Mouse (Mus musculus) layer of hippocampus, adult 18-20 months (tissue): Measurements from ENCODE around the gene Ddx19b. TPM values are rescaled to one million over a fixed set of nuclear protein-coding genes. Genes with fewer than 3 reads are reported as not detected.
A peak's percentile ranks its signal among the peaks of the same experiment; 100 is the strongest.
"Not testable (repeated sequence)": the region's sequence is repeated elsewhere in the genome, so short reads cannot be mapped to it uniquely, and the experiment has no call there.

Source experiments
- DNase-seq, 2 experiments: peaks; one replicate each; pipeline ENCODE4 v3.0.0; 2022; ENCODE audit warnings: low spot score in 2 of 2
- microRNA-seq, 2 experiments: library from miRNA; unstranded; fragments of <30 nt; microRNA quantifications; one replicate each; pipeline ENCODE4 v1.2.0; 2021
- total RNA-seq, 2 experiments: library from RNA; stranded (reverse); gene quantifications; 2 replicates each; pipeline ENCODE4 v1.2.3; 2021

Gene Ddx19b
- total RNA-seq, 2 experiments from 2014 or later = 15.6 to 17.7 TPM

DNA sequence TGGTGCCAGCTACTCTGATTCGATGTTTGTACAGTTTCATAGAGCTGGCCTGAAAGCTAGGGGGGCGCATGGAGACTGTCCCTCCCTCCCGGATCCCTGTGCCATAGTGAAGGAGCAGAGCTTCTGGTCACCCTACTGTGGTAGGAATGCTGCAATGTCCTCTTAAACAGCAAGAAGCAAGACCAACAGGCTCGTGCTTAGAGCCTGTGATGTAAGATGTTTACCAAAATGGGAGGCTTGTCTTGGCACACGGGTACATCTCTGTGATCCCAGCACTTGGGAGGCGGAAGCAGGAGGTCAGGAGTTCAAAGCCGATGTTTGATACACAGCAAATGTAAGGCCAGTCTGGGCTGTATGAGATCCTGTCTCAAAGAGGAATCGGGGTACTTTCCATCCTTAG lies 65.0 kb downstream of the Ddx19b start:
- DNase-seq = no peak

DNA sequence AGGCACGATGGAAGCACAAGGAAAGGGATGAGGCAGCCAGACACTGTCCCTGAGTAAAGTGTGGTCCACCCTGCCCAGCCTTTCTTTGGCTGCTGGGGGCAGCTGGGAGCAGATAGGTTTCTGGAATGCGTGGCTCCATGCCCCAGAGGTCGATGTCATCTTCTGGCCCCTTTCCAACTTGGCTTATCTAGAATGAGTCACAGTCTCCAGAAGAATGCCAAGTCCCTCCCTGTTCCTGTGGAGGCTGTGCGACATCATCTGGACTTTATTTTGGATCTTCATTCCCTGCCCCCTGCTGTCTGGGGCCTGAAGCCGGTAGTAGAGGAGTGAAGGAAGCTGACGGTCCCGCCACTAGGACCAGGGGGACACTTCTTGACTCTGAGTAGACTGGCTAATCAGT lies 66.0 kb downstream of the Ddx19b start:
- DNase-seq = peak; percentile 50 to 74

DNA sequence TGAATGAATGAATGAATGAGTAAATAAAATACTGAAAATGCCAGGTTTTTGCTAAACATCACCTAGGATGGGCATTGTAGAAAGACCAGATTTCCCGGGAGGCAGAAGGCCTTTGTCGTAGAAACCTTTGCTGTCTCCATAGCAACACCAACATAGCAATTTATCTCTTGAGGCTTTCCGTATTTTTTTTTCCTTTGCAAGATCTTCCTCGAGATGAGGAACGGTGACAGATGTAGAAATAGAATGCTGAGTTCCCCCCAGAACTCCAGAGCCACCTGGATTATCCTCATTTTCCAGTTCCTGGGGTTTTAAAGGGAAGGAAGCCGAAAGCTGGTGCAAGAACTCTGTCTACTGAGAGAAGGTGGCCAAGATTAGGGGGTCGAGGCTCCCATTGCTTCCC lies 66.9 kb downstream of the Ddx19b start:
- peak in 1 of 2 experiments; percentile 37 for DNase-seq

DNA sequence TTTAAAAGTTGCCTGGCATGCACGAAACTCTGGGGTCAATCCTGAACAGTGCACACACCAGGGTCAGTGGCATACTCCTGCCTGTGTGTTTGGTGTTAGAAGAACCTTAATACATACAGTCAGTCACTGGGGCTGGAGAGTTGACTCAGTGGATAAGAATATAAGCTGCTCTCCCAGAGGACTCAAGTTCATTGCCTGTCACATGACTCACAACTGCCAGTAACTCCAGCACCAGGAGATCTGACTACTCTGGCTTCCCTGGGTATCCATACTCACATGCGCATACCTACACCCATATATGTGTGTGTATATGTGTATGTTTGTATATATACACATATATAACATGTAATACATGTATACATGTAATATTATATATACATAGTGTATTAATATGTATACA lies 68.5 kb downstream of the Ddx19b start:
- no peak for DNase-seq

DNA sequence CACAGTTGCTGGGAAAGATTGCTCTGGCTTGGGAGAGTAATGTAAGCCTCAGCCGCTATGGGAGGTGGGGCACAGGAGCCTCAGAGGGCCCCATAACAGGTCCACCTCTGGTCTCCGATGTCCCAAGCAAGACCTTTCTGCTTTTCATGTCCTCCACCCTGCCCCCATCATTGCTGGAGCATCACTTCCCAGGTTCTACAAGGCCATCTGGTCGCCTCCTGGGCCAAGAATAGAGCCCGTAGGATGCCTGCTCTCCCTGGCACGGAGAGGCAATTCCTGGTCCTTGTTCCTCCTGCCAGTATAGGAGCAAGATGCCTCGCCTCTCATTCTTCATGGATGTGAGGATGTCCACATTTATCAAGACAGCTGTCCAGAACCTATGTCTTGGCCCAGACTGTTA lies 71.6 kb downstream of the Ddx19b start:
- DNase-seq = no peak

DNA sequence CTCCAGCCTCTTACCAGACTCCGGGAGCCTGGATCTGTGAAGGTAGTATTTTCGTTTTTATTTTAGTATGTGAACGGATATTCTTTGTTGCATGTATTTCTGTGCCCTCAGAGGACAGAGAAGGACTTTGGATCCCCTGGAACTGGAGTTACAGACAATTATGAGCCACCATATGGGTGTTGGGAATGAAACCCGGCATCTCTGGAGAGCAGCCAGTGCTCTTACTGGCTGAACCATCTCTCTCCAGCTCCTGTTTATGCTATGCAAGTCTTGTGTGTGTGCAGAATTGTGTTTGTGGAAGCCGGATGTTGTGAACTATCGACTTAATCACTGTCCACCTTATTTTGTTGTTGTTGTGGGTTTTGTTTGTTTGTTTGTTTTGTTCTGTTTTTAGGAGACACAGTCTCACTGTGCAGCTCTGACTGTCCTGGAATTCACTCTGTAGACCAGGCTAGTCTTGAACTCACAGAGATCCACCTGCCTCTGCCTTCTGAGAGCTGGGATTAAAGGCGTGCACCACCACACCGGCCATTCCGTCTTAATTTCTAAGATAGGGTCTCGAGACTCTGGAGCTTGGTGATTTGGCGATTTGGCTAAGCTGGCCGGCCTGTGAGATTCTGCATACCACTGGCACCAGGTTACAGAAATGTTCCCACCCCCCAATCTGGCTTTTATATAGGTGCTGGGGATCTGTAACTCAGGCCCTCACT lies 72.3 kb downstream of the Ddx19b start:
- DNase-seq = peak in 1 of 2 experiments; percentile 76

DNA sequence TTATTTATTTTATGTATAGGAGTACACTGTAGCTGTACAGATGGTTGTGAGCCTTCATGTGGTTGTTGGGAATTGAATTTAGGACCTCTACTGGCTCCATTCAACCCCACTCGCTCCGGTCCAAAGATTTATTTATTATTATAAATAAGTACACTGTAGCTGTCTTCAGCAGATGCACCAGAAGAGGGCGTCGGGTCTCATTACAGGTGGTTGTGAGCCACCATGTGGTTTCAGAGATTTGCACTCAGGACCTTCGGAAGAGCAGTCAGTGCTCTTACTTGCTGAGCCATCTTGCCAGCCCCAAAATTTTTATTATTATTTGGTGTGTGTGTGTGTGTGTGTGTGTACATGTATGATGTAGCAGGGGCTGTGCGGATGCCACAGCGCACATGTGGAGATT lies 73.0 kb downstream of the Ddx19b start:
- DNase-seq = not testable (repeated sequence)

DNA sequence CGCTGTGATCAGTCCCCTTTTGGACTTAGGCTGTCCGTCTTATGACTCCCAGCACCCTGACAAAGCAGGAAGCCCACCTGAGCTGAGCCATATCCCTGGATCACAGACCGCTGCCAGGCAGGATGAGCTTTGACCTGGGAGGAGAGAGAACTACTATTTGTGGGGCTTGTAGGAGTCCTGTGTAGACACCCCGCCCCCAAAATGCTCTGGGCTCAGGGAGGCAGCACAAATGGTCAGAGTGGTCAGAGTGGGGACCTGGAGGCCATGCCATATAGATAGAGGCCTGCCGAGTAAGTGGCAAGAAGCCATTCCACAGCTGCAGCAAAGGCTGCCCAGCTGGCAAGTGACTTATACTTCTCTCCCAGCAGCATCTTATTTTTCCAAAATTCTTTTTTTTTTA lies 73.4 kb downstream of the Ddx19b start:
- DNase-seq = no peak

DNA sequence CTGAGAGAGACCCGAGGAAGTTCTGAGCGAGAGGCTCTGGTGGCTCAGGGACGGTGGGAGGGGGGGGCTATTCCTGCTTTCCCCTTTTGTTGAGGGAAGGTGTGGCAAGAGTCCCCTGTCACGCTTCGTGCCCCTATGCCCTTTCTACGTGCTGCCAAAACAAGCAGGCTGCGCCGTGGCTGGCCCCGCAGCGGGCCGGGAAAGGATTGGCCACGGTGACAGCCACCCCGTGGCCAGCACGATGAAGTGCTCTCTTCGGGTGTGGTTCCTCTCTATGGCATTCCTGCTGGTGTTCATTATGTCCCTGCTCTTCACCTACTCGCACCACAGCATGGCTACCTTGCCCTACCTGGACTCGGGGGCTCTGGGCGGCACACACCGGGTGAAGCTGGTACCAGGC lies 74.1 kb downstream of the Ddx19b start:
- DNase-seq = no peak

DNA sequence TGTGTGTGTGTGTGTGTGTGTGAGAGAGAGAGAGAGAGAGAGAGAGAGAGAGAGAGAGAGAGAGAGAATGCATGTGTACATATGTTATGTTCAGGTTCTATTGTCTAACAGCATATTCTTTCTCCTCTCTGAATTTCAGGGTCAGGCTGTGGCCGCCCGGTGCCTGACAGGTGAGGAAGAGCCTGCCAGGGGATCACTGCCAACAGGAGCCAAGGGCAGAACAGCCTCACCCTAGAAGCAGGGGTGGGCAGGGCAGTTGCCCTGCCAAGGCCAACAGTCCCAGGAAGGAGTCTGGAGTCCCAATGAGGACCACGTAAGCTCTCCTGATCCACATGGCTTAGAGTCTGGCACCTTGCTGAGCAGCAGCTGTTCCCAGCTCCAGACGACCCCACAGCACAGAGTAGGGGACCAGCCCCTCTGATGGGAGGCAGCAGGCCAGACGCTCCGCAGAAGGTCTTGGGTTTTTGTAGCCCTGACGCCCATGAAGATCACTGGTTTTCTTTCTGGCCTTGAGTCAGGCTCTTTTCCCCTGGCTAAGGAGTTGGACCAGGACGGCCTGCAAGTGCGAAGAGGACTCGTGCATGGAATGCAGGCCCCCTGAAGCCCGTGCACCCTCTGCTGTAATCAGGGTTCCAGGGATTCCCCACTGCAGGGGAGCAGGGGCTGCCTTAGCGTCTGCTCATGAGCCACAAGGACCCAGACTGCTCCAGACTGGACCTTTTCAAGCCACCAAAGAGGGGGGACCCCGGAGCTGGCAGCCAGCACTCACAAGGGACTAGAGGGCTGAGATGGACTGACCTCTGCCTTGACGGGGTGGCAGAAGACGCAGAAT lies 74.7 kb downstream of the Ddx19b start:
- no peak for DNase-seq

DNA sequence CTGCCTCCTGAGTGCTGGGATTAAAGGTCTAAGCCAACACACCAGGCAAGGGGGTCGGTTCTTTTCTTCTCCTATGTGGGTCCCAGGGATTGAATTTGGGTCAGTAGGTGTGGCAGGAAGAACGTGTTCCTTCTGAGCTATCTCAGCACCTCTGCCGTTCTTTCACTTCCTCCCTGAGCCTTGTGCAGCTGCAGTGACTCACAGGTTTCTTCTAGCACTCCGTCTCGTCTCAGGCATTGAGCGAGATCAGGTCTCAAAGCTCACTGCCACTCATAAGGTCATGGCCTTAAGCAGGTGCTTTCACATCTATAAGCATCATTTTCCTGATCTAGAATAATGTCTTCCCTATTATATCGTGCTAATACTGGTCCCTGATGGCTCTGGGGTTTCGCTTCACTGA lies 76.8 kb downstream of the Ddx19b start:
- DNase-seq = no peak

Small RNA genes within 50 kb of the gene (microRNA-seq; reads per million reads assigned to microRNA genes)
- gene Gm24103 = 0 reads per million in 2 experiments
- 0.25 to 0.98 reads per million in 2 experiments for gene Mir3473d

Other genes with a start within 250 kb of the Ddx19b start
- 10 to 100 TPM; 71.0 to 72.6 TPM for gene Il34, start 225.8 kb downstream of the Ddx19b start, total RNA-seq
- gene Cog4, start 185.2 kb downstream of the Ddx19b start, total RNA-seq = 10 to 100 TPM; 60.9 to 61.3 TPM
- gene Sf3b3, start 185.0 kb downstream of the Ddx19b start, total RNA-seq = 10 to 100 TPM; 69.7 to 71.3 TPM
- 10 to 100 TPM; 22.3 to 22.4 TPM for gene Fuk, start 129.3 kb downstream of the Ddx19b start, total RNA-seq
- 100 to 1,000 TPM; 101 to 103 TPM for gene St3gal2, start 111.8 kb downstream of the Ddx19b start, total RNA-seq
- gene Ddx19a, start 34.0 kb downstream of the Ddx19b start, total RNA-seq = 10 to 100 TPM; 26.5 to 28.6 TPM
- 10 to 100 TPM; 82.2 to 91.4 TPM for gene Aars, start 1.4 kb upstream of the Ddx19b start, total RNA-seq
- not detected for gene Exosc6, start 24.6 kb upstream of the Ddx19b start, total RNA-seq
- 1 to 10 TPM; 1.6 to 2.2 TPM for gene Clec18a, start 60.7 kb upstream of the Ddx19b start, total RNA-seq
- gene Pdpr, start 62.9 kb upstream of the Ddx19b start, total RNA-seq = 10 to 100 TPM; 24.3 to 27.0 TPM
- 100 to 1,000 TPM; 139 to 143 TPM for gene Glg1, start 227.5 kb upstream of the Ddx19b start, total RNA-seq